Mouse (Mus musculus): ENCODE data around the gene Klc1. TPM values are rescaled to one million over a fixed set of nuclear protein-coding genes. Genes with fewer than 3 reads are reported as not detected.
A peak's percentile ranks its signal among the peaks of the same experiment; 100 is the strongest.

Gene Klc1
- total RNA-seq, 2 experiments from 2014 or later, result 716 to 729 TPM

DNA sequence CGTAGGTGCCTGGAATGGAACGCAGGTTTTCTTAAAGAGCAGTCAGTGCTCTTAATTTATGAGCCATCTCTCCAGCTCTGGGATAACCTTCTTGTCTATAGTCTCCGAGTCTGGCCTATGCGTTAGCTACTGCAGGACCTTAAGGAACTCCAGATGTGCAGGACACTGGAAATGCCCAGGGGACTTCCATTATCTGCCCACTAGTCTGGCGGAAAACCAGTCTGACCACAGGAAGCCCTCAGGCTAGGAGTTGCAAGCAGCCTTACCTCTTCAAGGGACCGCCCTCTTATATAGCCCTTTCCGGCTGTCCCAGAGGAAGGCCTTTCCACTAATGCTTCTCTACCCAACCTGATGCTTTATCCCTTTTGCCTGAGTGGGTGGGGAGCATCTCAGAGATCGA lies 17.3 kb upstream of the Klc1 start:
- intact Hi-C loops (cut with DNase I), result no loop called here
- no peak for DNase-seq

DNA sequence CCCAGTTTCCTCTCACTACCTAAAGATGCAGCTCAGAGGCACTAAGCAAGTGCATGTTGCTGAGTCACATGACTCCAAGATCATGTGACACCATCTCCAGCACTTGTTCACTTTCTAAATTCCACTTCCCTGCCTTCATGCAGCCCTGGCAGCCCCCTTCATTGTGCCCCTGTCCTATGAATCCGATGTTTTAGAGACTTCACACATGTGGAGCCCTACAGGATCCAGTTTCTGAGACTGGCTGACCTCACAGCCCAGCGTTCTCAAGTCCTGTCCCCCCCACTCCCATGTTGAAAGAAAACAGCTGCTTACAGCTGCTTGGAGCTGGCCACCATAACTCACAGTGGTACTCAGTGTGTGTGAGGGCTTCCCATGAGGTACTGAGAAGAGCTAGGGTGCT lies 15.2 kb upstream of the Klc1 start:
- intact Hi-C loops (cut with DNase I), result no loop called here
- no peak for DNase-seq

DNA sequence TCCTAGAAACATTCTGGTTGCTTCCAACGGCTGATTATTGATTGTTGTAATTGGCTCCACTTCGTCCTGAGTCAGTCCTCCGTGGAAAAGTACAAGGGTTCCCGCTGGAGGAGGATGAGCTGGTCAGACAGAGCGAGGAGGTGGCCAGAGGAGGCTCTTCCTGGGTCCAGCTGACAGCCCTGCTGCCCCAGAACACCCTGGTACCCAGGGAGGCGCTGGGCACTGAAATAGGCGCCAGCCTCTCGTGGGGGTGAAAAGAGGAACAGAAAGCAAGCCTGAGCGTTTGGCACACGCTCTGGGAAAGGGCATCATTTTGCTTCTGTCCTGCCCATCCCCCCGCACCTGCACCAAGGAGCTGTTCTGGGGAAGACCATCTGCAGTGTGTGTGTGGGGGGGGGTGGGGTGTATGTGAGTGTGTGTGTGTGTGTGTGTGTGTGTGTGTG lies 14.6 kb upstream of the Klc1 start:
- DNase-seq, result peak; percentile 43
- intact Hi-C loops (cut with DNase I), result no loop called here

DNA sequence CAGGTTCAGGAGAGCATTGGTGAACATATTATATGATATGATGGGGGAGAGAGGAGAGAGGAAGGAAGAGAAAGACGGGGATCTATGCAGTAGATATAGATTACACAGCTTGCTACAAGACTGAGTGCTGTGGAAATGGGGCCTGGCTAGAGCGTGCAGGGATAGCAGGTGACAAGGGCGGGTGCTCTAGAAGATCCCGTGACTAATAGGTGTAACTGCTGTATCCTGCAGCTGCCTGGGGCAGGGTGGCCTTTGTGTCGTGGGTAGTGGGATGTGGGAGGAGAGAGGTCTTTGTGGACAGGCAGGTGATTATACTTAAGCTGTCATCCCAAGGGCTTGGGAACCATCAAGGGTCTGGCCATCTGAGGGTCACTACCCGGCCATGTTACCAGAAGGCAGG lies 13.4 kb upstream of the Klc1 start:
- no peak for DNase-seq
- intact Hi-C loops (cut with DNase I), result no loop called here

DNA sequence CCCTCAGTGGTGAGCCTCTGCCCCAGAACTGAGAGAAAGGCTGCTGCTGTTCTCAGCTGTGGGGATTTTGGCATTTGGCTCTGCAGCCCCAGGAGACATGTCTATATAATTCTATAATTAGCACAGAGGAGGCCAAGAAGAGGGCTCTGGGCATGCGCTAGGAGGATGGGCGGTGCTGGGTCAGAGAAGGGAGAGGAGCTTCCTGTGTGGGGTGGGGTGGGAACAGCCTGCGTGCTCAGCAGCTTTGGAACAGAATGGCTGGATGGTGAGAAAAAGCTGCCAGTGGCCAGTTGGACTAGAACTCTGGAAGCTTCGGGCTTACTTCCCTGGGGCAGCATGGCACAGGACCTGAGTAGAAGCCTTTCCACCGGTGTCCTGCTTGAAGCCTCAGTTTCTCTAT lies 12.6 kb upstream of the Klc1 start:
- intact Hi-C loops (cut with DNase I), result no loop called here
- DNase-seq, result peak; percentile 34

DNA sequence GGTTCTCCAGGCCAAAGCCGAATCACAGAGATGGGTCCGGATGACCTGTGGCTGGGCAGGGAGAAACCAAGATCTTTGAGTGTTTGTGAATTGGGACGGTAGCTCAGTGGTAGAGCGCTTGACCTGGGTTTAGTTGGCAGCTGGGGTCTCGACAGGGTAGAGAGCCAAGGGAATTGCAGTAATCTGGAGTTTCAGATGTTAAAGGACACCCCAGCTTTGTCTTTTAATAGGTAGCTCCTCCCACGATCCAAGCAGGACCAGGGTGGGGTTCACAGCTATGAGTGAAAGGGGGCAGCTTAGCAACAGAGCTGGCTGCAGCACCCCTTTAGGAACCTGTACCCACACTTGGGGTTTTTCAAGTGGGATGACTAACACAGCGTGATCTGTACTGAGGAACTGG lies 11.2 kb upstream of the Klc1 start:
- intact Hi-C loops (cut with DNase I), result no loop called here
- no peak for DNase-seq

DNA sequence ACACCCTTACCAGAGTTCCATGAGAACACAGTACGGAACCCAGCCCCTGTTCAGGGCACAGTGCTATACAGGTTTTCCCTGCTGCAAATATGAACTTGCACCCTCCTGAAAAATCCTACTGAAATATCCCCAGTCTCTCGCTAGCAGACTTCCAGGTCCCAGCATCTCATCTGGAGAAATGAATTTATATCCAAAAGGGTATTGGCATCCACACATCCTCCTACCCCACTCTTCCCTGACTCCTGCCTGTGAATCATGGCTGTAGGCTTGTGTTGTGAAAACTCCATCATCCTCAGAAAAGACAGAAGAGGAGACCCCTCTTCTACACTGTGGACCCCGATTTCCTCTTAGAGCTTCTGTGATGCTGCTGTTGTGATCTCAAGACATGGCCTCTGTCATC lies 7.9 kb upstream of the Klc1 start:
- no peak for DNase-seq
- intact Hi-C loops (cut with DNase I), result no loop called here

DNA sequence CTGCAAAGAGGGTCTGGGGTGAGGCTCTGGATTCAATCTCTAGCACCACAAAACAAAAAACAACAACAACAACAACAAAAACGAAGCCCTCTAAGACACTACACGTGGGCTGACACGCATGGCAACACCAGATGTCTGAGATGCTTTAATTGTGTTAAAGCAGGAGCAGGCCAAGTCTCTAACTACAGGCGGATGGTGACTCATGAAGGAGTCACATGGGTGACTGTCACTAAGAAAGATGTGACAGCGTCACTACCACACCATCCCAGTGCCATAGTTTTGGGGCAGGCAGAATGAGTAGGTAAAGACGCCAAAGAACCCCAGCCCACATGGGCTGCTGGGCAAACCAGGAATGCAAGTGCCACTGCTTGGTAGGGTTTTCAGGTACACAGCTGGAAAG lies 6.2 kb upstream of the Klc1 start:
- intact Hi-C loops (cut with DNase I), result no loop called here
- DNase-seq, result no peak

DNA sequence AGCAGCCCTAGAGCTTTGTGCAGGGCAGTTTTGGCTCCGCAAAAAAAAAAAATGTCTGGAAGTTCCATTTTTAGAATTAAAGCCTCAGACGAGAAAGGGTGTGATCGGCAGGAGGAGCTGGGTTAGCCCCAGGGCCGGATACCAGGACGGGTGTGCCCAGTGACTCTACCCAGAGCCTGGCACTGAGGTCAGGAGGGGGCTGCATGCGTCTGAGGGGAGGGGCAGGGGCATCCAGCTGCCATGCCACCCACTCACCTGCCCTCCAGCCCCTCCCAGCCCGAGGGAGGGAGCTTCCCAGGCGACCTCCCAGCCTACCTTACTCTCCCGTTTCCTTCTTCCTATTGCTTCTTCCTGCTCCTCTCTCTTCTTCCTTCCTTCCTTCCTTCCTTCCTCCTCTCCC lies 5.3 kb upstream of the Klc1 start:
- intact Hi-C loops (cut with DNase I), result no loop called here
- DNase-seq, result no peak

DNA sequence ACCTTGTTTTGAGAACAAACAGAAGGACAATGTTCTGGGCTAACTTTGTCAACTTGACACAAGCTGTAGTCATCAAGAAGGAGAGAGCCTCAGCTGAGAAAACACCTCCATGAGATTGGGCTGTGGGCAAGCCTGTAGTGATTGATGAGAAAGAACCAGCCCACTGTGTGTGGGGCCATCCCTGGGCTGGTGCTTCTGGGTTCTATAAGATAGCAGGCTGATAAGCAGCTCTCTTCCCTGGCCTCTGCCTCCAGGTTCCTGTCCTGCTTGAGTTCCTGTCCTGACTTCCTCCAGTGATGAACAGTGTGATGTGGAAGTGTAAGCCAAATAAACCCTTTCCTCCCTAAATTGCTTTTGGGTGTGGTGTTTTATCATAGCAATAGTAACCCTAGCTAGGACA lies 3.9 kb upstream of the Klc1 start:
- no peak for DNase-seq
- intact Hi-C loops (cut with DNase I), result no loop called here

DNA sequence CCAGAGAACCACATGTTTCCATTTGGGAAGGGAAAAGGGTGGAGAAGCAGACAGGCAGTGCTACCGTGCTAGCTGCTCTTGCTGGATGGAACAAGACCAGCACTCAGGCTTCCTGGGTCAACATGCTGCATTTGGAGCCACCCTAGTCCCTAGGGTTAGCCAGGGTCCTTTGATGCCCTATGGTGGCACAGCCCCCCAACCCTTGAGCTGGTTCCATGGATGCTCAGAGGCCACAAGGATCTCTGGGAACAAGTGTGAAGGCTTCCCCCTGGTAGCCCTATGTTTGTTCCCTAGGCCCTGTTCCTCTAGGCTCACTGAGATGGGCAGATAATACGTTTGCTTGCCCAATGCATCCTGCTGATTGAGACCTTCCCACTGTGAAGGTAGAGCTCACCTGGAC lies 3.4 kb upstream of the Klc1 start:
- intact Hi-C loops (cut with DNase I), result no loop called here
- DNase-seq, result no peak

DNA sequence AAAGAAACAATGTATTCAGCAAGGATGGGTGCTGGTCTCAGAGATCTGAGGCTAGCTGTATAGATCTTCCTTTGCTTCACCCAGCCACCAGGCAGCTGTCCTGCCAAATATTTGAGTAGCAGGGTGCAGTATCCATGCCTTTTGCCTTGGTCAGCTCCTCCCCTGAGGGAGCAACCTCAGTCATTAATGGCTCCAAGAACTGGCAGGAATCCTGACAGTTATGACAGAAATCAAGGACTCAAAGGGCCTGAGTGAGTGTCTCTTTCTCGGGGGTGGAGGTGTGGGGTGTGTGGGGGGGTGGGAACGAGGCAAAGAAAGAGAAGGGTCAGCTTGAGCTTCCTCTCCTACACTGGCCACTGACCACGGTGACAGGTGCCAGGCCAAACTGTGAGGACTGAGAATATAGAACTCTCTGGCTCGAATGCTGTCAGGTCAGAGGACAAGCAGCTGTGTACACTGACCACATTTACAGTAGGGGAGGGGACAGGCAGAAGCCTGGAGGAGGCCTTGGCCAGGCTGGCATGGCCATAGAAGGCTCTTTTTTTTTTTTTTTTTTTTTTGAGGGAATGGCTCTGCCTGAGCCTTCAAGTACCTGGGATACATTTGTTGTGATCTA lies 2.5 kb upstream of the Klc1 start:
- DNase-seq, result no peak
- intact Hi-C loops (cut with DNase I), result no loop called here

DNA sequence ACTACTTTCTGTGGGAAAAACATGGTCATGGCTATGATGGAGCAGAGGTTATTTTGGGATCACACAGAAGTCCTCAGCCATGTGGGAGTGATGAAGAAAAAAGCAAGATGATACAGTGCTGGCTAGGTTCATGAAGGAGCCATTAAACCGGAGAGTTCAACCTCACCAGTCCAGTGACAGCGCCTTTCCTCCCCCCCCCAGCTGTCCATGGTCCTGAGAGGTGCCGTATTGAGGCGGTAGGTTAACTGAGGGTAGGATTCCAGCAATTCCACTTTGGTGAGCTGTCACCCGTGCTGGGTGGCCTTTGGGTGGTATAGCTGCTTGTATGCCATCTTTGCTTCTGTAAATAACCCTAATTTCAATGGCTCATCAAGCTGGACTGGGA lies 2.0 kb upstream of the Klc1 start:
- DNase-seq, result no peak
- intact Hi-C loops (cut with DNase I), result no loop called here

DNA sequence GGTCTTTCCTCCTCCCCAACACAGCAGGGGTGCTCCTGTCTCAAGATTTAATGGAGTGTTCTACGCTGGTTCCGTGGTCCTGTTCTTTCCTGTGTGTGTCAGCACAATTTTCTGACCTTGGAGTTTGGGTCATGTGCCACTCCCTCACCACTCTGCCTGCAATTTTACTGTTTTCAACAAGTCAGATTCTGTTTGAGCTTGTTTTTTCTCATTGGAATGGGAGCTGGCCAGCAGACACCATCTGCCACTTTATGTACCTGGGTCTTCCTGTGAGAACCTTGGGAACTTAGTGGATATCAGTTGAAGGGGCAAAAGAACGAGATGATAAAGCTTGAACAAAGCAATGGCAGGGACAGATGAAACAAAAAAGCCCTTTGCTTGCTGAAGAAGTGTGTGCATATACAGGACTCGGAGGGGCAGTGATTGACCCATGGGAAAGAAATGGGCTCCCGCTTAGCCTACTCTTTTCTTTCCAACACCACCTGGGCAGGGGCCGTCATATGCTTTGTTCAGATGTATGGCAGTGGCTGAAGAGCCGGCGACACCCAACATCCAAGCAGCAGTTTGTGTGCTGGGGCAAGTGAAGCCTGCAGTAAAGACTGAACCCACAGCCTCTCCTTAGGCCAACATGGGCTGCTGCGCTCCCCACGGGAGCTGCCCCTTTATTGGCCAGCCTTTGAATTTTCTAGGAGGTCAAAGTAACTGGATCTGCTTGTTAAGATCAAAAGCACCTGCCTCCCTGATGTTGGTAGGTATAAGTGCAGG lies 906 bp upstream of the Klc1 start:
- no peak for DNase-seq
- intact Hi-C loops (cut with DNase I), result no loop called here

DNA sequence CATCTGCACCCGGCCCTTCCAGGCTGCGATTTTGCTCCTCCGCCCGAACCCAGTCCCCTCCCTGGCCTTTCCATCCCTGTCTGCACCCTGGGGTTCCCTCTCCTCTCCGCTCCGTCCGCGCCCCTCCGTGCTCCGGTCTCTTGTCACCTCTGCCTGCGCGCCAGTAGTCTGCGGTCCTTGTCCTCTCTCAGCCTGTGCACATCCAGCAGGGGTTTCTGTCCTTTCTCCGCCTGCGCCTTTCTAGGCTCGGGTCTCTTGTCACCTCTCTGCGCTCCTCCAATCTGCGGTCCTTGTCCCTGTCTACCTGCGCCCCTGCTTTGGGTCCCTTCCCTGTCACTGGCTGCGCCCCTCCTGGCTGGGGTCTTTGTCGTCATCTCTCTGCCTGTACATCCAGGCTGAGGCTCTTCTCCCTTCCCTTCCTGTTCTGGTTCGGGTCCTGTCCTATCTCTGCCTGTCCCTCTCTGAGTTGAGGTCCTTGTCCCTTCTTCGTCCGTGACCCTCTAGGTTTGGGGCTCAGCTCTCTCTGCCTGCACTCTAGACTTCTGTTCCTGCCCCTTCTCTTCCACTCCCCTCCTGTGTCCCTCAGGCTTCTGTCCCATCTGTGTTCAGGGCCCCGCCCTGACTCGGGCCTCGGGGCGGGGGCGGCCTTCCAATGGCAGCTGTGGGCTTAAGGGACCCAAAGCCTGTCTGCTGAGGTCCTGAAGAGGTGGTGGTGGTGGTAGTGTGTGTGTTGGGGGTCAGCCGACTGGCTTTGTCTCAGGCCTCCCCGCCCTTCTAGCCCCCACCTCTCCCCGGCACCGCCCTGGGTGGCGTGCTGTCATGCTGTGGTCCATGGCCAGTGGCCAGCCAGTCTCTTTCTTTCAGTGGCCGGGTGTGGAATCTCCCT lies 770 bp downstream of the Klc1 start:
- peak; percentile 65 for DNase-seq
- intact Hi-C loops (cut with DNase I), result no loop called here

DNA sequence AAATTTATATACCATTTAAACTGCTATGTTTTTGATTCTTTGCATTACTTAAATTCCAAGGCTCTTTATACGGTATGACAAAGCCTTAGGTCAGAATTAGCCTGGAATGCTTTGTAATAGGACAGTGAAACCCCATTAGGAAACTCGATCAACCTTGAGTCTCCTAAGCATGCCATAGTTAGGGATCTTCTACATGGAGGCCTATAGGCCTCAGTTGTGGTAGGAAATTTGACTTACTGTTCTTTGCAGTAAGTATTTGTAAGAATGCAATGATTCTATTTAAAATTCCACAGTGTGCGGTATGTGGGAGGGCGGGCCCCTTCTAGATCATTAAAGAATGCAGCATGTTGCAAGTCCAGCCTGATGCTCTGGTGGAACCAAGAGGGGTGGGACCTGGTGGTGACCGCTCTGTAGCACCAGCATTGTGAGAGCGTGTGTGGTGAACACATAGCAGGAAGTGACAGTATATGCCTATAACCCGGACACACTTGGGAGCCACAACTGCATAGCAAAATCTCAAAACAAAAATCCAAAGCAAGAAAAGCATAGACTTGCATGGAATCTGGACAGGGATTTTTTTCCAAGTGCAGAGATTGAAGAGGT lies 1.8 kb downstream of the Klc1 start:
- DNase-seq, result no peak
- intact Hi-C loops (cut with DNase I), result no loop called here

DNA sequence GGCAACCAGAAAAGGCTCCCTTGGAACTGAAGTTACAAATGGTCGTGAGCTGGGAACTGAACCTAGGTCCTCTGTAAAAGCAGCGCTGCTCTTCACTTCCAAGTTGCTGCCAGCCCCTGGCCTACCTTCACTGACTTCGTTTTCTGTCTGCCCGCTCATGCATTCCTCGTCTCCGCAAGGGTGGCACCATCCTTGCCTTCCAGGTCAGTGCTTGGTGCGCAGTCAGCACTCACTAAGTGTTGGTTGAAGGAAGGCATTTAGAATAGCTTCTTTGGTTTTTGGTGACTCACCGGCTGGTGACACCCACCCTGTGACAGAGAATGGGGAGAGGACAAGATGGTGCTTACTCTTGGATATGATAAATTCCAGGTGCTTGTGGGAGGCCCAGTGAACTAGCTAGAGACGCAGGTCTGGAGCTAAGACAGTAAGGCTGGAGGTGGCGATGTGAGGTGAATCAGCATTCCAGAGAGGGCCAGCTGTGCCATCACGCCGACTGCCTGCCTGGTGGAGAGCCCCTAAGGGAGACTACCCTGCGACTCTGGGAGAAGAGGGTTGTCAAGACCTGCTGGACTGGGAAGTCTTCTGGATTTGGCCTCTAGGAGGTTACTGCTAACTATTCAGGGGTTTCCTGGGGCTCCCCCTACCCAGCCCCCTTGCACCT lies 4.1 kb downstream of the Klc1 start:
- intact Hi-C loops (cut with DNase I), result no loop called here
- no peak for DNase-seq

DNA sequence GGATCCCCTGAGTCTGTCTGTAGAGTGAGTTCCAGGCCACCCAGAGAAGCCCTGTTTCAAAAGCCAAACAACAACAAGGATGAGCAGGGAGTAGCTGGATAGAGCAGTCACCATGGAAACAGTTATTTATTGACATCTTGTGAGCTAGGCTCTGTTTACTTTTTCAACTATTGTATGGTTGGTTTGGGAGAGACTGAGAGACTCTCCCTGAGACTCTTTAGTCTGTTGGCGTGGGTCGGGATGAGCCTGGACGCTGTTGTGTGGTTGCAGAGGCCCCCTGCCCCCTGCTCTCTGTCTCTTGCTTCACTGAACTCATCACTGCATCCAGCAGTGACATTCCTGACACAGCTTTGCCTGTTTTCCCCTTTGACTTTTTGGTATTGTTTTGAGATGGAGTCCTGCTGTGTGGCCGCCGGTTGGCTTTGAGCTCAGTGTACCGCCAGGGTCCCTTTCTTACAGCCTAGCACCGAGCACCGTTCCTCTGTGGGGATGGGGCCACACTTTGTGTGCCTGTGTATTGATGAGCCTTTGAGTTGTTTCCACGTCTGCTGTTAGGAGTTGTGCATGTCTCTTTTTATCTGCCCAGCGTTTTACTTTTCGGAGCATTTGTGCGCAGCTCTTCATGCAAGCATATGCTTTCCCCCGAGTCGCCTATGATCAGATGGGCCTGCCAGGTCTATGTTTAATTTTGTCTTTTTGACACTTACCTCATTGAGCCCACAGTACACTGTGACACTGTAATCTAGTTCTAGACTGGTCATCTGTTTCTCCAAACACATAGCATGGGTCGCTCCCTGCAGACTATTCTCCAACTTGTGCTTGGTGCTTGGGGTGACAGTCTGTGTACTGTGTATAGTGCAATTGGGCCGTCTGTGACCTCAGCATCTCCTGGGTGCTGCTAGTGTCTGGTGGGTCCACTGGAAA lies 7.9 kb downstream of the Klc1 start:
- DNase-seq, result no peak
- intact Hi-C loops (cut with DNase I), result no loop called here

DNA sequence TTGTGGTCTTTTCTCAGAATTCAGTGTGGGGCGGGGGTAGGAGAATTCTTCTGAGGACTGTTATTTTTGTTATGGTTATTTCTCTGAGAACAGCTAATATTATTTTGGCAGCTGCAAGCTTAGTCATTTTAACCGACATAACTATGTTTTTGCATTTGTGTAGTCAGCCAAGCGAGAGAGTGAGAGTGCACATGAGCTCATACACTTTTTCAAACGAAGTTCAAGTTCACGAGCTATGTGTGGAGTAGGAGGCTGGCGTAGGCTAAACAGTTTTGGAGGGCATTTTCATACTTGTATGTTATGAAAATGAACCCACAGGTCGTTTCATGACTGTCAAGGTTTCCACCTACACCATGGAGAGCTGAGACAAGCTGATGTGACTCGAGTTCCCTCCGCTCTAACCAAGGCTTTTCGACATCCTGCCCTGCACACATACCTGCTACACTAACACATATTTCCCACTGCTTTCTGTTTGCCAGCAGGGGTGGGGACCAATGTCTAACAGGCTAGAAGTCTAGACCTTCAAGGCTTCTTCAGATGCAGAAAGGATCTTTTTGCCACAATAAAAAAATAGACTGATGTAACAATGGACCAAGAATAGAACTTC lies 9.8 kb downstream of the Klc1 start:
- intact Hi-C loops (cut with DNase I), result no loop called here

More for the DNA sequence above, 9.8 kb downstream of the Klc1 start:
- DNase-seq, result no peak

All from left cerebral cortex, postnatal 4 days (tissue).